Mouse (Mus musculus) heart, adult 11 months (tissue): ENCODE results near the gene Socs4.
A peak's percentile ranks its signal among the peaks of the same experiment; 100 is the strongest.

Experiments used
- DNase-seq: peaks from one replicate; pipeline ENCODE4 v3.0.0; 2022

Socs4 gene

DNA sequence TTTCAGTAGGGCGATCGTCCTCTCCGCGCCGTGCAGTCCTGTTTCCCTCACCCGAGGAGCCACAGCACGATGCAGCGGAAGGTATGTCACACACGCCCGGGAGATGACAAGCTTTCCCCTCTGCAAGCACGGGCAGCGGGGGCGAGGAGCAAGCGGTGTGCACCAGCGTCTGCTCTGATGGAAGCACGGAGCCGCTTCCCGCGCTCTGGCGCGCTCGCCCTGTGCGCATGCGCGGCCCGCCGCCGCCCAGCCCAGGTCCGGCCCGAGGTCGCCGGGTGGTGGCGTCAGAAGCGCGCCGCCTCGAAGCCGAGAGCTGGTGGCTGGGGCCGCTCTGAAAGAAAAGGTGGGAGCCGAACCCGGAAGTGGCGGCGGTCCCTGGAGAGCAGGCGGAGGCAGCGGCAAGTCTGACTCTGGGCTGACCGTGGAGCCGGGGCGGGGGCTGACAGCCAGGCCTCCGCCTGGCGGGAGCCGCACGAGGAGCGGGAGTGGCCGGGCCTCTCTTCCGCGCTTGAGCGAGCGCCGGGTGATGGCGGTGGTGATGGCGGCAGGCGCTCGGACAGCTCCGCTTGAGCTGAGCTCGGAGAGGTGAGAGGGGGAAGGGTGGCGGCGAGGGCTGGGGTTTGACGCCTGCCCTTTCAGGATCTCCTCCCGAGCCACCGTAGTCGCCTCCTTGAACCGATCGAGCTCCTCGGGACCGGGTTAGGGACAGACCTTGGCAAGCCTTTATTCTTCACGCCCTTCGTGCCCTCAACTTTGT is at the start of gene Socs4, which contains the start of gene Wdhd1:
Gene Socs4, plus strand, starts transcription at position 295 of the 757 bp plus-strand sequence.
Gene Wdhd1, minus strand, starts transcription at position 221 of the 757 bp plus-strand sequence.
- peak; percentile 100 for DNase-seq

DNA sequence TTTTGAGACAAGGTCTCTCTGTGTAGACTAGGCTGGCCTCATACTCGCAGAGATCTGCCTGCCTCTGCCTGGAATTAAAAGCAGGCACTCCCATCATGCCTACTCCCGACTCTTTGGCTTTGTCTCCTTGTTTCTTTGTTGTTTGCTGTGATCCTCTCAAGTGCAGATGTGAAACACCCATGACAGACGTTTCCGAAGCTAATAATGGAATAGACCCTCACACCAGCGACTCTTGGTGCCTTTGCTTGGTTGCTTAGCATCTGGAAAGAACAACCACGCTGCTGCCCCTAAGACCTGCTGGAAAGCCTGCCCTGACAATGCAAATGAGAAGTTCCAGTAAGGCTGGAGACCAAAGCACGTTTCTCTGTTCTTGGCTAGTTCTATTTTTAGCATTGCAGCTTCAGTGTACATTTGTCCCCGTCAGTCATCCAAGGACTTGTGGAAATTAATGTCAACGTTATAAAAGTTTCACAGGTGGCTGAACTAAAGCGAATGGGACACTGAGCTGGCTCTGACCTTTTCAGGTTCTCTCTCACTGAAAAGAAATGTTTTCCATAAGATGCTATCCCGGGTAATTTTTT is 46.8 kb upstream of the Socs4 start:
- DNase-seq, result peak; percentile 52

DNA sequence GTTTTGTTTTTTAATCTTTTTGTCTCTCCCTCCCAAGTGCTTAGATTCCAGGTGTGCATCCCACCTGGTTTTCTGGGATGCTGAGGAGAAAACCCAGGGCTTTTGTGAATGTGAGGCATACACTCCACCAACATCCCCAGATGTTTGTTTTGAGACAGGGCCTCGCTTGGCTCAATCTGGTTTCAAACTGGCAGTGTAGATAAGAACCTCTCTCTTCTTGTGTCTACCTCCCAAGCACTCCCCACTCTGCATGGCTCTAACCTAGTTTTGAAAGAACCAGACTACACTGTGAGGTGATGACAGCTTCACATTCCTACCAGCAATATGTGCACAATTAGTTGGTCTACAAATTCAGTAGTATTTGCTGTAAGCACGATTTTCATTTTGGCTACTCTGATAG is 43.1 kb upstream of the Socs4 start:
- peak; percentile 7 for DNase-seq

DNA sequence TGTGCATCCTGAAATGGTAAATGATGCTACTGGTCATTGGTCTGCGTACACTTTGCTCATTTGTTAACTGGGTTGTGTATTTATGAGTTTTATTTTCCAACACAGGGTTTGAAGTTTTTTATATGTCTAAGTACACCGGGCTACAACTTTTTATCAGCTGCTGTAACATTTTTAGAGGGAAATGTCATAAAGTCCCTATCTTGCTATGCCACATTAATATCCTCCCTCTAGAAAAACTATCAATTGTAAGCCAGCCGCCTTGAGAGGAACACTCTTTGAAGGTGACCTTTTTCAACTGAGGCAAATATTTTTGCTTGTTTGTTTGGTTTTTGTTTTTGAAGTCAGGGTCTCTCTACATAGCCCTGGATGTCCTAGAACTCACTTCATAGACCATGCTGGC is 42.7 kb upstream of the Socs4 start:
- peak; percentile 15 for DNase-seq

DNA sequence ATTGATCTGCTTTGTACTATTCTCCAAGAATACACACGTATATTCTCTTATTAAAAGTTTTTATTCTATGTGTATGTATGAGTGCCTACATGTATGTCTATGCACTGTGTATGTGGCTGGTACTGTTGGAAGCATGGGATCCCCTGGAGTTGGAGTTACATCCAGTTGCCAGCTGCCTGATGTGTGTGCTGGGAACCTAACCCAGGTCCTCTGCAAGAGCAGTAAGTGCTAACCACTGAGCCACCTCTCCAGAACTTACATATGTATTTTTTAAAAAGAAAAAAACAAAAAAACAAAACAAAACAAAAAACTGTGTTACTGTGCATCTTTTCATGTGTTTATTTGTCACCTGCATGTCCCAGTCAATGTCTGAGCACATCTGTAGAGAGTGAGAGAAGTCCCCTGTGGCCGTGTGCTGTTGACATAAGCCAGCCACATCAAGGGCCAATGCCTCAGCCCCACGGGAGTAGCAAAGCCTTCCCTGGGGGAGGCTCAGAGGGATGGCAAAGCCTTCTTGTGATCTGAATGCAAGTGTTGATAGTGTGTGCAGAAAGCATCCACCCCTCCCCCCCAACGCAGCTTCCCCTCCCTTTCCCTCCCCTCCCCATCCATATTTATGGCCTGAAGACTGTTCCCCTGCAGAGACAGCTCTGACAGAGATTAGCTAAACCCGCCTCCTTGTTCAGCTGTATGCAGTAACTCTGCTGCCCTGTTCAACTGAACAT is 42.0 kb upstream of the Socs4 start:
- DNase-seq, result peak; percentile 81

DNA sequence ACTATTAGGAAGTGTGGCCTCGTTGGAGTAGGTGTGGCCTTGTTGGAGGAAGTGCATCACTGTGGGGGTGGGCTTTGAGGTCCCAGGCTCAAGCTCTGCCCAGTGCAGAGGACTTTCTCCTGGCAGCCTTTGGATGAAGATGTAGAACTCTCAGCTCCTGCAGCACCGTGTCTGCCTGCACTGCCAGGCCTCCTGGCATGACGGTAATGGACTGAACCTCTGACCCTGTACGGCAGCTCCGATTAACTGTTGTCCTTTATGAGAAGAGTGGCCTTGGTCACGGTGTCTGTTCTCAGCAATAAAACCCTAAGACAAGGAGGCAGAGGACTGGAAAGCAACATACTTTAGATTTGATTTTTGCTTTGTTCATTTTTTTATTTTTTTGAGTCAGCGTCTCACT is 40.2 kb upstream of the Socs4 start:
- peak; percentile 72 for DNase-seq

DNA sequence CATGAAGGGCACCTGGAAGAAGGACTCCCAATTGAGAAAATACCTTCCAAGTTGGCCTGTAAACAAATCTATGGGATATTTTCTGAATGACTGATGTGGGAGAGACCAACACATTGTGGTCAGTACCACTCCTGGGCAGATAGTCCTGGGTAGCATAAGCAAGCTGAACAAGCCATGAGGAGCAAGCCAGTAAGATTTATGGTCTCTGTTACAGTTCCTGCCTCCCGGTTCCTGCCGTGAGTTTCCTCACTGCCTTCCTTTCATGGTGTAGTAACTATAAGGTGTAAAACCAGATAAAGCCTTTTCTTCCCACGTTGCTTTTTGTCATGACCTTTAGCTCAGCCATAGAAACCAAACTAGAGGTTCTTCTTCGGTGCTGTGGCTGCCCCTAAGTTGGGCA is 39.4 kb upstream of the Socs4 start:
- no peak for DNase-seq

DNA sequence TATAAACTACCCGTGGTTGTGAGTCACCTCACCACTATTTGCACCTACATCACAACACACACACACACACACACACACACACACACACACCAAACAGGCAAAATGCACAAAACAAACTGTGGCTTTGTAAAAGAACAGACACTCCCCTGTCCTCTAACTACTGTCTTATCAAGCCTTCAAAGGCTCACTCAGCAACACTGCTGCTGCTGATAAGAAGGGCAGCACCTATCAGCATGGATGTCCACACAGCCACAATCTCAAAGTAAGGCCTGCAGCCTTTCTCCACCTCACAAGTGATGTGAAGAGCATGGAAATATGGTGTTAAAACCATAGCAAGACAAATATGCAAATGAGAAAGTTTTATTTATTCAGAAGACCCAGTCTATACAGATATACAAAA is 36.1 kb upstream of the Socs4 start:
- peak; percentile 37 for DNase-seq

DNA sequence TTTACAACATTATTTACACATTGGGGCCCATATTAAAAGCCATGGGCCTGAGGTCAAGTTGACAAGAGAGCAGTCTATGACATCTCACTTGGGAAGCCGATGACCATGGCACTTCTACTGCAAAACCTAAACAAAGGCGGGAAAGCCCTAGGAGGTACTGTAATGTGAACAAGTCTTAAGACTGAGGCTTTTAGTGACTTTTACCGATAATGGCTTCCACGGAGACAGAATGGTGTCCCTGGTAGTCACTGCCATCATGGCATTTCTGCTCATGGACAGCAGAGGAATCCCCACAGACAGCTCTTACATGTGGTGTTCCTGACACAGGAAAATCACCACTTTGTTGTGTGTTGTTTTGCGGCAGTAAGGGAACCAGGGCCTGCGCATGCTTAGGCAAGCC is 35.7 kb upstream of the Socs4 start:
- DNase-seq, result peak; percentile 68

DNA sequence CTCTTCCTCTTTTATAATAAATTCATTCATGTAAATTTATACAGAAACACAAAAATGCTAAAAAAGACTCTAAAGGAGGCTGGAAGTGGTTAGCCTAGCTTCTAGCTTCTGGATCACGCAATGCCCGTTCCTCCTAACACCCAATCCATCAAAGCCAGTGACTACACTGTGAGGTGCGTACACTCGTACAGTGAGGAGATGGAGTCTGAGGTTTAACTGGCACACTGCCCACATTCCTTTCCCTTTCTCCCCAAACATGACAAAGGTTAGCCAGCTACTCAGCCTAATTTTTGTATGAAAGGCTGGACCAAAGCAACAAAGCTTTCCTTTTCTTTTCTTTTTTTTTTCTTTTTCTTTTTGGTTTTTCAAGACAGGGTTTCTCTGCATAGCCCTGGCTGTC is 34.0 kb upstream of the Socs4 start:
- DNase-seq, result peak; percentile 75

DNA sequence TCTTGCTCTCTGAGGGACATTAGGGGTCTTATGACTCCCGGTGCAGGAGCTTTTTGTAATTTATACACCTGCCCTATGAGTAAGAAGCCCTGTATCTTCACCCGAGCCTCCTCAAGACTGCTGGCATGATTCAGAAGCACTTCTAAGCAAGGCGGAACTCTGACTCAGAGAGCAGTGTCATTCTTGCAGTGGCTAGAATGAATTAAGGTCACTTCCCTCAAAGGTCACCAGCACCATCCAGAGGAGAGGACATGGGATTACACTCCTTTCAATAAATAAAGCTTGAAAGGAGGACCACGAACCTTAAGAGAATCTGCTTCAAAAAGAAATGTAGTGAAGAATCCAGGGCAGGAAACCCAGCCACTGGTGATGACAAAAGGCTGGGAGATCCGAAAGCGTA is 26.9 kb upstream of the Socs4 start:
- DNase-seq, result peak; percentile 58

DNA sequence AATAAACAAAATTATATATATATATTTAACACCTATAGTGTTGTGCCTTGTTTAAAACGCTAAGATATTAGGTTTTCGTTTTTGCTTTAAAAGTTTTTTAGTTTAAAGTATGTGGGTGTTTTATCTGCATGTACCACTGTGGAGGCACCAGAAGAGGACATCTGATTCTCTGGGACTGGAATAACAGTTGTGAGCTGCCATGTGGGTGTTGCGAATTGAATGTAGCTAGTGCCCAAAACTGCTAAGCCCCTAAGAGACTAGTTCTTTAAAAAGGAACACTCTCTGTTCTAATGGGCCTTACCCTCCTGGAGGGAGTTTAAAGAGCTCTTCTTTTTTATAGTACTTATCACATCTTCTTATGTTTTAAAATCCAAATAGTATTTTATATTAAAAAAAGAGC is 11.9 kb upstream of the Socs4 start:
- DNase-seq, result no peak

DNA sequence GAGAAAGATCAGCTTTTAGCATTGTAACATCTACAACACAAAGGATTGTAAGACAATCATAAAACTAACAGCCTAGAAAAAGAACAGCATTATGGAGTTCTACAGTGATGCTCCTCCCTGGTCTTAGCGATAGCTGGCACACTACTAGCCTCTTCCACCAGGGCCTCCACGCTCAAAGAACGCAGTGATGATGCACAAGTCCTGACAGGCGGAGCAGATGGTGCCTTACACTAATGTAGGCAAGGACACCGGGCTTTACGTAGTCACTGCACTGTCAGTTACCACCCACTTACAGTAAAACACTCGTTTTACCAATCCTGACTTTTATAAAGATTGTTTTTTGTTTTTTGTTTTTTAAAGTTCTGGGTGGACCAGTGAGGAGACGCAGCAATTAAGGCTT is 10.9 kb upstream of the Socs4 start:
- peak; percentile 64 for DNase-seq

DNA sequence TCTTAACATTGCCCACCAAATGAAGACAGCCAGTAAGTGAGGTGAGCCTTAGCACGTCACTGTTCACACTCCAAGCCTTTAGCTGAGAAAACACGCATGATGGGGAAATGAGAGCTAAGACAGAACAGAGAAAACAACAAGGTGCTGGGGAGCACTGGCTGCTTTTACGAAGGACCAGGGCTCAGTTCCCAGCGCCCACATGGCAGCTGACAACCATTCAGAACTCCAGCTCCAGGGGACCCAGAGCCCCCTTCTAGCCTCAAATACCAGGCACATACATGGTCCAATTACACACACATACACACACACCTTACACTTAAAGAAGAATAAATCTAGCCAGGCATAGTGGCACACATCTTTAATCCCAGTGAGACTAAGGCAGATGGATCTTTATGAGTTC is 7.7 kb upstream of the Socs4 start:
- peak; percentile 83 for DNase-seq

DNA sequence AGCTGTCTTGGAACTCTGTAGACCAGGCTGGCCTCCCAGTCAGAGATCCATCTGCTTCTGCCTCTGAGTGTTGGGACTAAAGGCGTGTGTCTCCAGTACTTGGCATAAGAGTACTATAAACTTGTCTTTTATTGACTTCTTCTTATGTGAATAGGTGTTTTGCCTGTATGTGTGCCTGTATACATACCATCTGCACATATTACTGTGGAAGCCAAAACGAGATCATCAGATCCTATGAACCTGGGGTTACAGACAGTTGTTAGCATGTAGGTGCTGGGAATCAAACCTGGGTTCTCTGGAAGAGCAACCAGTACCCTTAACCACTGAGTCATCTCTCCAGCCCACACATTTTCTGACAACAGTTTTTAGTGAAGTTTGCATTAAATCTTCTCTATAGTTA is 7.0 kb upstream of the Socs4 start:
- peak; percentile 52 for DNase-seq

DNA sequence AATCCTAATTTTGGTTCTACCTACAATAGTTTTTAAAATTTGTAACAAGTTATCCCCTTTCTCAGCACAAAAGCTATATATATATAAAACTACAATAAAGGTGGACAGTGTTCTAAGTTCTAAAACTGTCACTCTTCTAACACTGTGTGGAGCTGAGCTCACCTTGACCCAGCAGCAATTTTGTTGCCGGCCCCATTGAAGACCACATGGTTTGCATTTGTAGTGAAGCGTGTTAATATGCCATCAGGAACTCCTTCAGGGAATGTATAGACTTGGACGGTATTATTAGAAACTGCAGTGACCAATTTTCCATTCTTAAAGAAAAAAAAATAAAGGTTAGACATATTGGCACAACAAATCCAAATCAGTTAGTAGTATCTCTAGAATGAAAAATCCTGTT is 3.0 kb upstream of the Socs4 start:
- DNase-seq, result peak; percentile 46

DNA sequence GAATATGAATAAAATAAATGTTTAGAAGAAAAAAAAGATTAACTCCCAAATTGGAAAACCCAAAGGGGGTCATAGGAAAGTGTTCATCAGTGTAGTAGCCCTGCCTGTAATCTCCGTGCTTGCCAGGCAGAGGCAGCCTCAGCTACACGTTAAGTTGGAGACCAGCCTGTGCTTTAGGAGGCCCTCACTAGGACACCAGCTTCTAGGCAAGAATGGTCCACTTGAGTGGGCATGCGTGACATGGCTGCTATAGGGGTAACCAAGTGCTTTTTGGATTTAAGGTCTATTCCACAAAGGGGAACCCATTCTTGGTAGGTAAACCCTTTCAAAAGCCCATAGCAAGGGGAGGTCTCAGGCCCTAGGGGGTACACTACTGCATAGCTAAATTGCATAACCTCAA is 1.3 kb upstream of the Socs4 start:
- DNase-seq, result peak; percentile 86

DNA sequence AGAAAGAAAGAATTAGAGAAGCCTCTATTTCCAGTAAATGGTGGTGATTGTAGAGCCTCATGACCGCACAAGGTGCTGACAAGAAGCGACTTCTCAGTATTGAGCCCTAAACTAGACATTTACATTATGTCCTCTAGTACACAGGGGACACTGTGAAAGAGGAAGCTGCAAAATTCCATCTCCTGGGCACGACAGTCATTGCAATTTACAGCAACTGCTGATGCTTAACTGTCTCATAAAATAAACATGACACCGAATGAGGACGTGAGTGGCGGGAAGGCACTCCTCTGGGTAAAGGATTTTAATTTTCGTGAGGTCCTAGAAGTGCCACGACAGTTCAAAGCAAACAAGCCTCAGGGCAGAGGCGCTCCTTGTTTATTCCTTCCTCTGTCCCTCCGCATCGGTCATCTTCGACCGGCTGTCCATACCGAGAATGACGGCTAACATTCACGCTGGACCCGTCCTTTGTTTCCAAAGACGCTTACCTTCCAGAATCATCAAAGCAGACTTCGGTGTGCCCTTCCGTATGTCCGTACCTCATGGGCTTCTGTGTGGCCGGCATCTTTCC is 611 bp upstream of the Socs4 start:
- peak; percentile 87 for DNase-seq

DNA sequence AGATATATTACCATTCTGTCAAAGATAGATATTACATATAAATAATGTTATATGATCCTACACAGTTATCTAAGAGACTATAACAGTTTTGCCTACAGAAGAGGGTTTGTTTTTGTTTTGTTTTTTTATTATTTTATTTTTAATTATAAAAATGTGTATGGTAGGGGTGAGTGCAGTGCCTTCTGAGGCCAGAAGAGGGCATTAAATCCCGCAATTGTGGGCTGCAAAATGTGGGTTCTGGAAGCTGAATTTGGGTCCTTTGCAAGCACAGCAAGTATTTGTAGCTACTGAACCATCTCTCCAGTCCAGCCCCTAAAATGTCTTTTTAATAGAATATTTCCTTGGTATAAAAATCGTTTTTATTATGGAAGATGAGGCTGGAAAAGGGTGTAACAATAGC is 2.3 kb downstream of the Socs4 start:
- DNase-seq, result peak; percentile 54

DNA sequence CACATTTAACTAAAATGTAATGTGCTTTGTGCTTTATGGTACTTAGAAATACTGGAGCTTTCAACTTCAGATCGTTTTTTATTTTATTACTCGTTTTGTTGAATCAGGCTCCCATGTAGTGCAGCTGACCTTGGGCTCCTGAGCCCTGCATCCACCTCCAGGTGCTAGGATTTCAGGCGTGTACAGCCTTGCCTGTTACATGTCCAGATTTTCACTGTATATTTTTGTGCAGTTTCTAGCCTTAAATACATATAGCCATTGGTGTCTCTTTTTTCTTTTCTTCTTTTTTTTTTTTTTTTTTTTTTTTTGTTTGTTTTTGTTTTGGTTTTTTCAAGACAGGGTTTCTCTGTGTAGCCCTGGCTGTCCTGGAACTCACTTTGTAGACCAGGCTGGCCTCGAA is 4.8 kb downstream of the Socs4 start:
- peak; percentile 46 for DNase-seq

DNA sequence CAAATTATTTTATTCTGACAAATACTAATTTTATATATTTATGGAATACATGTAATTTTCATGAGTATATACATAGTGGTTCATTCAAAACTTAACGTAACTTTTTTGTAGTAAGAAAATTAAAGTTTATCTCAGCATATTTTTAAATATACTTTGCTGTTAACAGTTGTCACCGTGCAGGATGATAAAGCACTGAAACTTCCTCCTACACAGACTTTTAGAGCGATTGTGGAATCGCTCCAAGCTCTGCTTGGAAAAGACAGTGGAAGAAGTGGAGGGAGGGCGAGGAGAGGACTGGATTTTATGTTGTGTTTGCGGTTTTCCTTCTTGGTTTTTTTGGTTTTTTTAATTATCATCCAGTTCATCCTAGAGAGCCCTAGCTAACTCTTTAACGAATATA is 6.8 kb downstream of the Socs4 start:
- DNase-seq, result peak; percentile 44

DNA sequence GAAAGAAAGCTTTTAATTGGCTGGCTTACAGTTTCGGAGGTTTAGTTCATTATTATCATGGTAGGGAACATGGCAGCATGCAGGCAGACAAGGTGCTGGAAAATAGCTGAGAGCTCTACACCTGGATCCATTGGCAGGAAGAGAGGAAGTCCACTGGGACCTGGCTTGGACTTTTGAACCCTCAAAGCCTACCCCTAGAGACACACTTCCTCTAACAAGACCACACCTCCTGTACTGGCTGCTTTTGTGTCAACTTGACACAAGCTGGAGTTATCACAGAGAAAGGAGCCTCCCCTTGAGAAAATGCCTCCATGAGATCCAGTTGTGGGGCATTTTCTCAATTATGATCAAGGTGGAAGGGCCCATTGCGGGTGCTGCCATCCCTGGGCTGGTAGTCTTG is 8.5 kb downstream of the Socs4 start:
- DNase-seq, result peak; percentile 86

DNA sequence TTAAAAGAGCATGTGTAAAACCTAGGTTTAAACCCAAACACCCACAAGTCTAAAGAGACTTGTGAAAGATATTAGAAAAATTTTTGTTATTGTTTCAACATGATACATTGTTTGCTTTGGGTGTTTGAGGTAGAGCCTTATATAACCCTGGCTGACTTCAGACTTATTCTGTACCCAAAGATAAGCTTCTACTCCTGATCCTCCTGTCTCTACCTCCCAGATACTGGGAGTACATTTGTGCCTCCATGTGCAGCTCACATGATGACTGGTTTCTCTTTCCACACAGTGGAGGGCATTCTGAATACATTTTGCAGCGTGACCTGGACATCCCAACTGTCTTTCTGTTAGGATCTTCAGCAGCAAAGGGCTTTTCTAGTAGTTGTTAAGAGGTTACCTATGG is 9.5 kb downstream of the Socs4 start:
- DNase-seq, result peak; percentile 49

DNA sequence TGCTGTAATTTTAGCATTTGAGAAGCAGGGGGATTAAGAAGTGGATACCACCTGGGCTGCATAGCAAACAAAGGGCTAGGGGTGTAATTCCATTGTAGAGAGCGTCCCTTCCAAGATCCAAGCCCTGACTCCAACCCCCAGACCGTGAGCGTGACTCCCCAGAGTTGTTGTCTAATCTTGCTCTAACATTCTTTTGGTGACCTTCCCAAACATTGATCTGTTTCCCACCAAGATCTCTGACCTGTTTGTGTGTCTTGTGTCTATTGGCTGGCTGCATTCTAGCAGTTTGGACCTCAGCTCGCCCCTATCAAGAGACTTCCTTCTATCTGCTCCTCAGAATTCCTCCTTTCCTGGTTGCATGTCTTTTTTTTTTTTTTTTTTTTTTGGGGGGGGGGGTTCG is 10.3 kb downstream of the Socs4 start:
- DNase-seq, result peak; percentile 64
